Mouse (Mus musculus) testis, adult 2 months (tissue): ENCODE data around the gene Hpd.

Experiments
- CTCF ChIP-seq: fragments of 200-500 bp; IDR thresholded peaks from 2 replicates; pipeline ENCODE4 v1.5.1; 2012; ENCODE audit warnings: low read depth, mild to moderate bottlenecking, inconsistent platforms, low read length, moderate library complexity; ENCODE audit not compliant: control insufficient read depth, insufficient read depth, insufficient replicate concordance
- POLR2A ChIP-seq: fragments of 200-500 bp; IDR thresholded peaks from 2 replicates; pipeline ENCODE4 v1.6.1; 2012; ENCODE audit warnings: low read depth, mild to moderate bottlenecking, inconsistent platforms, low read length, moderate library complexity; ENCODE audit not compliant: control insufficient read depth

- no peak for TF ChIP-seq CTCF
- TF ChIP-seq POLR2A = no peak
Observed at GRCm38 (mm10) chr5:123148073-123148722, 34.3 kb downstream of the Hpd start.
